Mouse (Mus musculus) neural tube, embryonic 15.5 days (tissue): ENCODE measurements around the gene Bag5. TPM values are rescaled to one million over a fixed set of nuclear protein-coding genes. Genes with fewer than 3 reads are reported as not detected.

Experiments used
- ATAC-seq: fragments of 200-750 bp; cut with Nextera tagmentation; 2 replicates; pipeline ENCODE4 v1.8.0; 2017; ENCODE audit warnings: mild to moderate bottlenecking, moderate TSS enrichment, moderate library complexity; ENCODE audit not compliant: low FRiP score
- H3K27ac ChIP-seq: fragments of 300-500 bp; sonication (generic); replicated peaks from 2 replicates; pipeline ENCODE4 v1.5.1; 2015; ENCODE audit warnings: mild to moderate bottlenecking, inconsistent platforms
- H3K27me3 ChIP-seq: fragments of 300-500 bp; sonication (generic); replicated peaks from 2 replicates; pipeline ENCODE4 v1.6.1; 2015; ENCODE audit warnings: inconsistent platforms
- H3K36me3 ChIP-seq: fragments of 300-500 bp; sonication (generic); 2 replicates; pipeline ENCODE4 v1.6.1; 2015; ENCODE audit warnings: inconsistent platforms
- H3K4me1 ChIP-seq: fragments of 300-500 bp; sonication (generic); 2 replicates; pipeline ENCODE4 v1.6.1; 2015; ENCODE audit warnings: inconsistent platforms
- H3K4me2 ChIP-seq: fragments of 300-500 bp; sonication (generic); 2 replicates; pipeline ENCODE4 v1.6.1; 2015; ENCODE audit warnings: inconsistent platforms, mild to moderate bottlenecking, moderate library complexity
- H3K4me3 ChIP-seq: fragments of 300-500 bp; sonication (generic); replicated peaks from 2 replicates; pipeline ENCODE4 v1.5.1; 2015; ENCODE audit warnings: mild to moderate bottlenecking, inconsistent platforms
- H3K9ac ChIP-seq: fragments of 300-500 bp; sonication (generic); replicated peaks from 2 replicates; pipeline ENCODE4 v1.6.1; 2015; ENCODE audit warnings: mild to moderate bottlenecking, inconsistent platforms
- H3K9me3 ChIP-seq: fragments of 300-500 bp; sonication (generic); replicated peaks from 2 replicates; pipeline ENCODE4 v1.6.1; 2016; ENCODE audit warnings: inconsistent platforms
- WGBS: fragments of 180-500 bp; shearing (Covaris S2); methylation state at CpG from one replicate; pipeline ENCODE4 v1.1.7; 2015; ENCODE audit warnings: mixed read lengths; 5-methylcytosine and 5-hydroxymethylcytosine counted together
- polyA plus RNA-seq: library from polyadenylated mRNA; unstranded; fragments of >200 nt; fragmentation: Nextera tagmentation; extraction: Ambion mirVana; gene quantifications from 2 replicates; pipeline ENCODE4 v1.2.1, GENCODE M21; 2015

Gene Bag5
- polyA plus RNA-seq, 1 experiment from 2014 or later: 61.5 TPM

DNA sequence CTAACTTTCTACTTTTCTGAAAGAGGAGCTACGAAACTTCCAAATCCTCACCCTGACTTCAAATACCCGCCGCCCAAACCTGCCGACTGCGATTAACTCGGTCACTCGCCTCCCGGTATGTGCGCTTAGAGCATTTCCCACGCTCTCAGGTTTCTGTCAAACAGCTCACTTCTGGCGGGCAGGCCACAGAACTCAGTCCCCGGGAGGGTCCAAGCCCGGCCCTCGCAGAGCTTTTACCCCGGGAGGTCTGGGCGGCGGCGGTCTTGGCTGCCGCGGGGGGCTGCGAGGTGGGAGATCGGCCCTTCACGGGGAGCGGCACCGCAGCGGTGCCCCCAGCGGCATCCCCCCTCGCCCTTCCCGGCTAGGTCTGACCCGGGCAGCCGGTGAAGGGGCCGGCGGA, 581 bp downstream of the Bag5 start:
- WGBS: 1% methylated on average over 32 of the region's 33 CpGs
- Histone ChIP-seq H3K4me1 (peaks cover 27% of the 10 kb centered on the region), H3K36me3 (peaks cover 34% of the 10 kb centered on the region), H3K9me3 (no peaks in the 10 kb centered on the region), H3K27ac (peak overlapping the region; percentile 88), H3K4me2 (peak overlapping the region; percentile 80), H3K27me3 (no peaks in the 10 kb centered on the region), H3K9ac (peak overlapping the region; percentile 92), H3K4me3 (peak overlapping the region; percentile 91)
- ATAC-seq: peak; percentile 18

DNA sequence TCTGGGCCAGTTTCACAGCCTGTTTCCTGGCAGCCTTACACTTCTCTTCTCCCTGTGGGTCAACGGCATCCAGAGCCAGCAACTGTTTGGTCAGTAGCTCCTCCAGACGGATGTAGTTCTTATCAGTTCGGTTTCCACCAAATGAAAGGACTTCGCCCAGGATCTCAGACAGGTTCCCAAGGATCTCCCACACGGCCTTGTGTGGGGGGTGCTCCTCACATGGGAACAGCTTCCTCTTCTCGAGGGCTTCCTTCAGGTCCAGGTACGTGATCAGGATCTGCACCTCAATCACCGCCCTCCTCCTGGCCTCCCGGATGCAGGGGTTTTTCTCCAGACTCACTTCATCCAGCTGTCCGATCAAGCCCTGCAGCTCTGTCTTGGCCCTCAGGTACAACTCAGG, 3.0 kb downstream of the Bag5 start:
- Histone ChIP-seq H3K27ac (no peak overlapping the region), H3K4me3 (no peak overlapping the region), H3K4me2 (no peak overlapping the region), H3K36me3 (peaks cover 33% of the 10 kb centered on the region), H3K4me1 (peaks cover 29% of the 10 kb centered on the region), H3K9ac (no peak overlapping the region), H3K27me3 (no peaks in the 10 kb centered on the region), H3K9me3 (no peaks in the 10 kb centered on the region)
- WGBS: 95% methylated on average over 10 of the region's 10 CpGs
- no peak for ATAC-seq

DNA sequence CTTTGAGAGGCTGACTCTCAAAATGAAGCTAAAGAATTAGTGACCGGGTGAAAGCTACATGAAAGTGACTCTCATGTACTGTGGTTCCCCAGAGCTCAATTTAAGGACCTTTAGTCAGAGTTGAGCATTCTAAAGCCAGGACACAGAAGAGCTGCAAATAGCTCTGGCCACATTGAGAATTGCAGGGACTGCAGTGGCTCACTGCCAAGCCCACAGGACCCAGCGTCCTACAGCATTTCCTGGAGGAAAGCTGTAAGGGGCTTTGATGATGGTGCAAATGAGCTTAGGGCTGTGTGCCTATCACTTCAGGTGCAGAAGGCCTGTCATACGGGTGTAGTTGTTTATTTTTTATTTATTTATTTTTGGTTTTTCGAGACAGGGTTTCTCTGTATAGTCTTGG, 4.9 kb downstream of the Bag5 start:
- no peaks in the 10 kb centered on the region for H3K9me3 ChIP-seq
- no peak overlapping the region for H3K4me3 ChIP-seq
- H3K27me3 ChIP-seq: no peaks in the 10 kb centered on the region
- no peak overlapping the region for H3K9ac ChIP-seq
- H3K27ac ChIP-seq: no peak overlapping the region
- no peak overlapping the region for H3K4me2 ChIP-seq
- 79% methylated on average over 4 of the region's 4 CpGs for WGBS
- no peak for ATAC-seq
- peaks cover 24% of the 10 kb centered on the region for H3K4me1 ChIP-seq
- peaks cover 33% of the 10 kb centered on the region for H3K36me3 ChIP-seq

DNA sequence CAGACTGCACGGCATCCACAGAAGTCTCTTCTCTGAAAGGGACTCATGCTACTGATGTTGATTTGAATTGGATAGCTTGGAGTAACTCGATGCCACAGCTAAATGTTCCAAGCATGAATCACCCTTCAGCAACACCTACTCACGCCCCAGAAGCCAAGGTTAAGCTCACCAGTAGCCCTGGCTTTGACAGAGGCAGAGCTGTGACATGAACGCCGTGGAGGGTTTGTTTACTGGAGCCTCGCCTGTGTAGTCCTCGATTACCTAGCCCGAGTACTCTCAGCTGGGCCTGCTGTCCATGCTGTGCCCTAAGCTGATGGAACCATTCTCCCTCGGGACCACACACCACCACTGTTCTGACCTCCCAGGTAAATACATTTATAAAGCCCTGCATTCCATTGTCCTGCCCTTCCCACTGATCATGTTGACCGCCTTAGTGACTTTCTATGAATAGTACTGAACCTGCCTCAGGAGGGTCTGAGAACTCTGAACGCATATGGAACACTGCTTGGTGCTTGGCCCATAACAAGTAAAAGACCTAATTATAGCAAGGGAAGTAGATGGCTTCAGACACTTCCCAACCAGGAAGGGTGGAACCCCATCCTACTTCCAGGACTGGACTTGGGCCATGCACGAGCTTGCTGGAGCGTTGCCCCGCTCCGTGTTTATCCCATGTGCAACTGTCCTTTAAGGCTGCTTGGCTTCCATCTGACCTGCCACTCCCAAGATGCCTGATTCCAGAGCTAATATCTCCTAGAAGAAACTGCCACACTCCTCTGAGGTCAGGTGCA, 7.7 kb downstream of the Bag5 start:
- Histone ChIP-seq H3K9me3 (no peaks in the 10 kb centered on the region), H3K27me3 (no peaks in the 10 kb centered on the region), H3K36me3 (peaks cover 27% of the 10 kb centered on the region), H3K9ac (no peak overlapping the region), H3K4me2 (no peak overlapping the region), H3K4me3 (no peak overlapping the region), H3K27ac (peak overlapping the region; percentile 24), H3K4me1 (peaks cover 12% of the 10 kb centered on the region)
- 79% methylated on average over 15 of the region's 15 CpGs for WGBS
- no peak for ATAC-seq

DNA sequence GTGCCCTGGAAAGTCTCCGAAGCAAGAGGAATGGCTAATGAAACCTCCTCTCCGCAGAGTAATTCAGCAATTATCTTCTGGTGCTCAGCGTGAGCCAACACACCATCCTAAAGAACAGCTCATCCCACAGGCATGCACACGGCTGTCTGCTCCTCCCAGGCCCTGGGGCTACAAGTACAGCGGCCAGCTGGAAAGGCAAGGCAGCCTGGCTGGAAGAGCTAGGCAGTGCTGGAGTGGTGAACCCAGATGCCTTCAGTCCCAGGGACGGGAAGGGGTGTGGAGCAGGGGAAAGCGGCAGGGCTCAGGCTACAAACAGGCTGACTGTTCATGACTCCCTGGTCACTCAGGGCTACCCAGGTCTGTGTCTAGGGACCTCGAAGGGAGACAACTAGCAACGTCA, 8.4 kb downstream of the Bag5 start:
- WGBS: 32% methylated on average over 9 of the region's 9 CpGs
- H3K36me3 ChIP-seq: peaks cover 19% of the 10 kb centered on the region
- H3K9ac ChIP-seq: no peak overlapping the region
- no peaks in the 10 kb centered on the region for H3K9me3 ChIP-seq
- no peak overlapping the region for H3K4me2 ChIP-seq
- ATAC-seq: no peak
- H3K4me3 ChIP-seq: no peak overlapping the region
- H3K4me1 ChIP-seq: peaks cover 12% of the 10 kb centered on the region
- H3K27me3 ChIP-seq: no peaks in the 10 kb centered on the region
- peak overlapping the region; percentile 24 for H3K27ac ChIP-seq

DNA sequence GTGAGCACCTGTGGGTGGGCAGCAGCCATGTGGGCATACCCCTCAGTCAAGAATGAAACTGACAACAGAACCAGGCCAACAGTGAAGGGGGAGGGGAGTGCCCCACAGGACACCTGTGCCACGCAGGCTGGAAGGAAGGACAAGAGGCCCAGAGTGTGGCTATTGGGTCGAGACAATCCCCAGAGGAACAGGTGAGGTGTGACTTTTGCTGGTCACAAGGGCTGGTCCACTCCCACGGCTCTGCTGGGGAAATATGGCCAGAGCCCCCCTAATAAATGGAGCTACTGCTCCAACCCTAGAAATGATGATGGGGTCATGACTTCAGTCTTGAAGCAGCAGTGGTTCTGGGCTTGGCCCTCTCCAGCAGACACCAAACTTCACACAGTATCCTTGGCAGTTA, 9.8 kb downstream of the Bag5 start:
- no peak for ATAC-seq
- Histone ChIP-seq H3K27me3 (no peaks in the 10 kb centered on the region), H3K4me2 (no peak overlapping the region), H3K36me3 (peaks cover 8% of the 10 kb centered on the region), H3K27ac (no peak overlapping the region), H3K4me1 (peaks cover 12% of the 10 kb centered on the region), H3K9me3 (no peaks in the 10 kb centered on the region), H3K4me3 (no peak overlapping the region), H3K9ac (no peak overlapping the region)
- WGBS: 86% methylated on average over 3 of the region's 3 CpGs

DNA sequence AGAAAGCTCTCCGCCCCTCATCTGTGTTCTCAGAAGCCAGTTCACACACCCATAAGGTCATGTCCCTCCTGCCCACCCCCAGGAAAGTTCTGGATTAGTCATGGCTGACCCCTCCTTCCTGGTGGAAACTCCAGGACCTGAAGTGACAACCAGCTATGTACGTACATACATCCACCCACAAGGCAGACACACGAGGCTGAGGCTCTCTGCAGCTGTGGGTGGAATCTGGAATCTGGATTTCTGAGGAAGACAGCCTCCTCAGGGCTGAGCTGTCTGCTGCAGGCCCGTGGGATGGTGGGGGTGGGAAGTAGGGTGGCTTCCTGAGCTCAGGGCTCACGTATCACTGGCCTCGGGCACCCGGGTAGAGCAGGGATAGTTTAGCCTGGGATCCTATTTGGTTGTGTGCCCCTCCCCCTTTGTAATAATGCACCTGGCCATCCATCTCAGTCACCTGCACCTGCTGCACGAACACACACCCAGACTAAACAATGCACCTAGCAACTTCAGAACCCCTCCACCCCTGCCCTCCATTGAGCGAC, 12.1 kb downstream of the Bag5 start:
- Histone ChIP-seq H3K4me2 (no peak overlapping the region), H3K4me3 (no peak overlapping the region), H3K27me3 (no peaks in the 10 kb centered on the region), H3K27ac (no peak overlapping the region), H3K9ac (no peak overlapping the region), H3K4me1 (peaks cover 17% of the 10 kb centered on the region), H3K36me3 (no peaks in the 10 kb centered on the region), H3K9me3 (no peaks in the 10 kb centered on the region)
- no peak for ATAC-seq
- WGBS: 75% methylated on average over 9 of the region's 9 CpGs

DNA sequence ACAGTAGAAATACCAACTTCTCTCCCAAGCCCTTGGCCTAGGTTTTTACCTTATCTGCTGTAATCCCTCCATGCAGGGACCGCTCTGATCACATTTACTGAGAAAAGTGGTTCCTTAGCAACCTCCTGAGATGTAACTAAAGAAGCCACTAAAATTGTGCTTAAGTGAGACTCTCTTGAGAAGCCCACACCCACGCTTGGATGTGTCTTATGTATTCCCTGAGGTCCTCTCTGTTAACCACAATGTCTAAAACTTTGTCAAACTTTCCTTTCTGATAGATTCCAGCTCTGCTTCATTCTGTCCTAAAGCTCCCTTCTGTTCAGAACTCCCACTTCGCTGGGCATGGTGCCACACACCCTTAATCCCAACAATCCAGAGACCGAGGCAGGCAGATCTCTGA, 13.5 kb downstream of the Bag5 start:
- Histone ChIP-seq H3K4me1 (peaks cover 23% of the 10 kb centered on the region), H3K36me3 (no peaks in the 10 kb centered on the region), H3K27me3 (no peaks in the 10 kb centered on the region), H3K9me3 (no peaks in the 10 kb centered on the region), H3K27ac (no peak overlapping the region), H3K9ac (no peak overlapping the region), H3K4me3 (no peak overlapping the region), H3K4me2 (no peak overlapping the region)
- no peak for ATAC-seq
- WGBS: 89% methylated on average over 4 of the region's 4 CpGs

DNA sequence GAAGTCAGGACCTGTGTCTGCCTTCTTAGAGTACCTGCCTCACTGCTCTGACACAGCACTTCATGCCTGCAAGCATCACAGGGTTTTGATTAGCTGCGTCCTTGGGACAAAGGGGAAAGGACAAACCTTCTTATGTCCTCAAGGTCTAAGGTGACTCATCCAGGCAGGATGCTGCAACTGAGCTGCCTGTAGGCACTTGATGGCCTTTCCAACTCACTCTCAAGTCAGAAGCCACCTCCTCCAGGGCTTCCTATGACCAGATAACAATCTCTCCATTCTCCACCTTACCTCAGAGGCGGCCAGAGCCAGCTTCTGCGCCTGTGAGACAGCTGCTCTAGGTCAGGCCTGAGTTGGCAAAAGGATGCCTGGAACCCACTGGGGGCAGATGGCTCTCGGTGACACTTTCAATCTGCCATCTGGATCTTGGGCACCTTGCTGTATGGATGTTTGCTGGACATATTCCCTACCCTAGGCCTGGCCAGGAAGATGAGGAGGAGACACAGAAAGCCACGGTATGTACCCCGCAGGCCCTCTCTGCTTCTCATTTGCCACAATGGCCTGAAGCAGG, 14.6 kb downstream of the Bag5 start:
- Histone ChIP-seq H3K27ac (no peak overlapping the region), H3K36me3 (no peaks in the 10 kb centered on the region), H3K9ac (no peak overlapping the region), H3K4me3 (no peak overlapping the region), H3K4me2 (no peak overlapping the region), H3K27me3 (no peaks in the 10 kb centered on the region), H3K9me3 (no peaks in the 10 kb centered on the region), H3K4me1 (peaks cover 31% of the 10 kb centered on the region)
- ATAC-seq: no peak
- 78% methylated on average over 6 of the region's 6 CpGs for WGBS

DNA sequence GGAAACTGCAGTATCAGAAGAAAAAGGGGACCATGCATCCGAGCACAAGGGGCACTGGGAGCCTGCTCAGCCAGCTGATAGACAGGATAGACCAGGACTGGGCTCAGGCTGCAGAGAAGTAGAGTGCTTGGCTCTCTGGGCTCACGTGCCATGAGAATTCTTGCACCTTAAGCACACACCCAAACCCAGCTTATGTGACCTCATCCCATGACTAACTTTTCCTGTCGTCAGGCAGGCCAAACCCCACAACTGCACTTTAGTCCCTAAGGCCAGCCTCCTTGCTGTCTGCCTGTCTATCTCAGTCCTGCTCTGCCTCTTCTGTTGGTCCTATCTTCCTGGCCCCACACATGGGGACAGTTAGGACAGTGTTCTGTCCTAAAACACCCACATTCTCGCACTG, 15.3 kb downstream of the Bag5 start:
- no peaks in the 10 kb centered on the region for H3K36me3 ChIP-seq
- no peak overlapping the region for H3K4me3 ChIP-seq
- H3K27ac ChIP-seq: no peak overlapping the region
- no peak for ATAC-seq
- WGBS: 80% methylated on average over 4 of the region's 4 CpGs
- H3K9ac ChIP-seq: no peak overlapping the region; the same call in 1 of the 2 replicates
- H3K27me3 ChIP-seq: no peaks in the 10 kb centered on the region
- peaks cover 38% of the 10 kb centered on the region for H3K4me1 ChIP-seq
- H3K4me2 ChIP-seq: no peak overlapping the region
- no peaks in the 10 kb centered on the region for H3K9me3 ChIP-seq

DNA sequence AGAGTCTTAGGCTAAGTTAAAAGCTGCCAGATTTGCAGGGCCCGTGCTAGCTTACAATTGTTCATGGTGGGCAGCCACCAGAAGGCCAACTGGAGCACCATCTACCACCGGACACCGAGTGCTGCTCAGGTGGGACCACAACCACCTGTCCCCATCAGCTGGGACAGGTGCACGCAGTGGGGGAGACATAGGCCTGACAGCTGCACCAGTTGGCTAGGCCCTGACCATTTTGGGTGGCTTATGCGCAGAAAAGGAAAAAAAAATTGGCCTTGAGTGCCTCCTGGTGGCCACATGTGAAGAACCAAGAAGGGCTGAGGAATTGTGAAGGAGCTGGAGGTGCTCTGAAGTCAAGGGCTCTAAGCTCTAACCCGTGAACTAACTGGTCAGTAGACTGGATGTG, 16.8 kb downstream of the Bag5 start:
- Histone ChIP-seq H3K27ac (peak overlapping the region; percentile 90), H3K9me3 (no peaks in the 10 kb centered on the region), H3K4me1 (peaks cover 53% of the 10 kb centered on the region), H3K9ac (no peak overlapping the region), H3K27me3 (no peaks in the 10 kb centered on the region), H3K36me3 (no peaks in the 10 kb centered on the region), H3K4me3 (no peak overlapping the region), H3K4me2 (no peak overlapping the region)
- WGBS: 22% methylated on average over 6 of the region's 6 CpGs
- ATAC-seq: no peak
